Mouse (Mus musculus): ENCODE measurements around the gene Iqsec3.

The Iqsec3 gene

GRCm38 (mm10) chr6:121473093-121473821, at the start of gene Iqsec3:
Gene Iqsec3 (minus strand): TSS chr6:121473678.
- peak; percentile 68 for ATAC-seq (ENCODE audit: insufficient number of reproducible peaks, low FRiP score, low TSS enrichment)

- ATAC-seq (ENCODE audit: insufficient number of reproducible peaks, low FRiP score, low TSS enrichment): no peak
Observed at GRCm38 (mm10) chr6:121522106-121522705, 48.7 kb upstream of the Iqsec3 start.

GRCm38 (mm10) chr6:121521030-121521429, 47.6 kb upstream of the Iqsec3 start:
- ATAC-seq (ENCODE audit: insufficient number of reproducible peaks, low FRiP score, low TSS enrichment): no peak

- no peak for ATAC-seq (ENCODE audit: insufficient number of reproducible peaks, low FRiP score, low TSS enrichment)
Observed at GRCm38 (mm10) chr6:121519896-121520295, 46.4 kb upstream of the Iqsec3 start.

DNA sequence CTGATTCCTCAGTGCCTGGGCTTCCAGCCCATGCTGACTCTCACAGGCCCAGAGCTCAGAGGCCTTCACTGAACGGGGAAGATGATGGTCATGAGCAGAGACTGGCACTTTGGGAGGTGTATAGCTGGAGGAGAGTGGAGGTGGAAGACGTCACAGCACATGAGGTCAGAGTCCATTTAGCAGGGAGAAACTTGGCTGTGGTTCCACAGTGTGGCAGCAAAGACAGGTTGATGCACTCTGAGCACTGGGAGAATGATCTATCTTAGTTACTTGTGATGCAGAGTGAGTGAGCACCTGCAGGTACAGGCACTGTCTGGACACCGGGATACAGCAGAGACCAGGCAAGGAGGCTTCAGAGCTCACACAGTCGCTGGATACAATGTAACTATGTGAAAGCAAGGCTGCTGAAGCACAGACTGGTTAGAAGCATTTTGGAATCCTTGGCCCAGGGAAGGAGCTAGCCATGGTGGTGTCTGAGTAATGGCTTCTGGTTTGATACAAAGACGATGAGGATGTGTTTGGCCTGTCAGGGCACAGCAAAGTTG, 45.9 kb upstream of the Iqsec3 start:
- ATAC-seq (ENCODE audit: insufficient number of reproducible peaks, low FRiP score, low TSS enrichment): no peak

DNA sequence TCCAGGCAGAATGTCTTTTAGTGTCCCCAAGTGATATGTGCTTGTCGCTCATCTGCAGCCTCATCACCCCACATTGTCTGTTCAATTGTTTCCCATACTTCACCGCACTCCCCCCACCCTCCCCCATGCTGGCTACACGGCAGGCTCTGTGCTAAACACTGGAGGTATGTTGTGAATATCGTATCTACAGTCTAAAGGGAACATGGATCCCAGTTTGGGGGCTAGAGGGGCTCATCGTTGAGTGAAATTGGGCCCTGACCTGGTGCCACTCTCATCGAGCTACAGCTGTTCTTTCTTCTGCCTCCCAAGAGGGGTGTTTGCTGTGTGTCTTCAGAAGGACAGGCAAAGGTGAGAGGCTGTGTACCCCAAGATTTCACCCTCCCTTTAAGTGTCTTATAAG, 44.2 kb upstream of the Iqsec3 start:
- no peak for ATAC-seq (ENCODE audit: insufficient number of reproducible peaks, low FRiP score, low TSS enrichment)

GRCm38 (mm10) chr6:121510381-121510780, 36.9 kb upstream of the Iqsec3 start:
- ATAC-seq (ENCODE audit: insufficient number of reproducible peaks, low FRiP score, low TSS enrichment): no peak

- no peak for ATAC-seq (ENCODE audit: insufficient number of reproducible peaks, low FRiP score, low TSS enrichment)
Observed at GRCm38 (mm10) chr6:121509871-121510270, 36.4 kb upstream of the Iqsec3 start.

DNA sequence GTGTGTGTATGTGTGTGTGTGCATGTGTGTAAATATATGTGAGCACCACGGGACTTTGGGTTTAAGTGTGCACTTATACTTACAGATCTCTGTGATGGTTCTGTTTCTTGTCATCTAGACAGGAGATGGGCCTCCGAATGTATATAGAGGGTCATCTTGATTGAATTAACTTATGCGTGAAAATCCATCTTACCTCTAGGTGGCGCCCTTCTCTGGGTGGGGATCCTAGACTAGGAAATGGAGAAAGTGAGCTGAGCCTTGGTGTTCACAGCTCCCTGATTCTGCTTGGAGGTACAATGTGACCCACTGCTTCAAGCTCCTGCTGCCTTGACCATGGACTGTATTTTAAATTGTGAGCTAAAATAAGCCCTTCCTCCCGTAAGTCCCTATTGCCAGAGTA, 34.8 kb upstream of the Iqsec3 start:
- ATAC-seq (ENCODE audit: insufficient number of reproducible peaks, low FRiP score, low TSS enrichment): no peak

GRCm38 (mm10) chr6:121501044-121501638, 27.7 kb upstream of the Iqsec3 start:
- no peak for ATAC-seq (ENCODE audit: insufficient number of reproducible peaks, low FRiP score, low TSS enrichment)

DNA sequence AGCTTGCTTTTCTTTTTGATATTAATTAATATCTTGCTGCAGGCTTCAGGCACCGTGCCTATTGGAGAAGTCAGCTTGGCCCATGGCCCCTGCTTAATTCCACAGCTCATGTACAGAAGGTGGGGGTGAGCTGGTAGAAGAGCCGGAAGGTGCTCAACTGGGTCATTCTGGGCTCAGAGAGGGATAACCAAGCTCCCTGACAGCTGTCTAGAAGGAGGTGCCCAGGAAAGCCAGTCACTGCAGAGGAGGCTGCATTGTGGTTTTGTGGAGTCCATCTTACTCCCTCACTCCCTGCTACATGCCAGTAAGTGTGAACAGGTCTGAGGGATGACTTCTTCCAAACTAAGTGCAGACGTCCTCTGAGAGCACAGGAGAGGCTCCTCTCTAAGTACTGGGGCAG, 26.4 kb upstream of the Iqsec3 start:
- no peak for ATAC-seq (ENCODE audit: insufficient number of reproducible peaks, low FRiP score, low TSS enrichment)

DNA sequence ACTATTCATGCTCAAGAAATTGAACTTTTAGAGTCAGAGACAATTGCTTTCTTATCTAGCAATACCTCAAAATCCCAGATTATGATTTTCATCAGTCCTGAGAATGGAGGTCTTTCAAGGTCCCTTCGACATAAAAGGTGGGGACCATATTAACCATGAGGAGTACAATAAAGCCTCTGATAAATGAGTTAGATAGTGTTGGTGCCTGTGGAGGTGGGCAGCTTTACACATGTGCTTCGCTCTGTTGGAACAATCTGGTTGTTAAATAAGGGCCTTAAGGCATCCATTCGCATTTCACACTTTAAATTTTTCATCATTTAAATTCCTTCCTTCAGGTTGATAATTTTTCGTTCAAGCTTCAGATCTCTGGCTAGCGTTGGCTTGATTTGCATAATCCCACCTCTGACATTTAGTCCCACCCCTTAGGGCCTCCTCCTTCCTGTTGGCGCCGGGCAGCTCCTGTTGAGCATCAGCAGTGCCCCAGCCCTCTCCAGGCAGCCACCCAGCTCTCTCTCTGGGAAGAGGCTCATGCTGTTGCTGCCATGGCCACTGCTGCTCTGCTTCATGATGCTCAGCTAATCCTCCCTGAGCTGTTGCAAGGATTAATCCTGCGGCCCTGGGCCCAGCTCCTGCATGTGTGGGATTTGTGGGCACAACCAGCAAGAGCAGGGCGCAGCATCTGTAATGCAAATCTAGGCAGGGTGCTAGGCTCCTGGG, 25.5 kb upstream of the Iqsec3 start:
- ATAC-seq (ENCODE audit: insufficient number of reproducible peaks, low FRiP score, low TSS enrichment): no peak

GRCm38 (mm10) chr6:121495606-121496005, 22.1 kb upstream of the Iqsec3 start:
- ATAC-seq (ENCODE audit: insufficient number of reproducible peaks, low FRiP score, low TSS enrichment): no peak

- ATAC-seq (ENCODE audit: insufficient number of reproducible peaks, low FRiP score, low TSS enrichment): no peak
Observed at GRCm38 (mm10) chr6:121495026-121495425, 21.5 kb upstream of the Iqsec3 start.

DNA sequence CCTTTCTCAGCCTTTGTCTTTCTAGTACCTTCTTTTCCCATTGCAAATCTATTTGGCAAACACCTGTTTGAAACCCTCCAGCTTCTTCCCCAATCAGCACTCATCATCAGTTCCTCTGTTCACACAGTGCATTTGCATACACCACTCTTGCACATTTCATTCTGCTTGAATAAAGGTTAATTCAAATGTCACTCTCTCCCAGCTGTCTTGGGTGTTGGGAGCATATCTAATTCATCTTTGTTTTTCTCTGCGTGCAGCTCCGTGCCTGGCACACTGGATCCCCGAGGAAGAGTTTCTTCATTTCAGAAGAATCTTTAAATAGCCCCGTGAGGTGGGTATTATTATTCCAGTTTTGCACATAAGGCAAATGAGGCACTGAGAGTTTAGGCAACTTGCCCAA, 20.8 kb upstream of the Iqsec3 start:
- ATAC-seq (ENCODE audit: insufficient number of reproducible peaks, low FRiP score, low TSS enrichment): no peak

DNA sequence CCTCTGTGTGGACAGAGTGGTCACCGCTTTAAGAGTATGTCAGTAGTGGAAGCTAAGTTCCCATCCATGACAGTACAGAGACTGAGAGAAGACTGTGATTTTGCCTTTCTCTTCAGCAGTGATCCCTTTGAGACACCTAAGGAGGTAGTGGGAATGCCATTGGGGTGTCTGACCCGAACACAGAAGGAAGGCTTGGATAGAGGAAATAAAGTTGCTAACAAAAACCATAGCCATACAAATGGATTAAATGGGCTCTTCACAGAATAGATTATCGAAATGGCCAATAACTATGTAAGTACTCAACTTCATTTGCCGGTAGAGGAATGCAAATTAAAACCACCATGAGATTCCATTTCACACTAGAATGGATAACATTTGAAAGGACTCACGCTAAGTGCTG, 17.9 kb upstream of the Iqsec3 start:
- ATAC-seq (ENCODE audit: insufficient number of reproducible peaks, low FRiP score, low TSS enrichment): no peak

GRCm38 (mm10) chr6:121472273-121472672, 1.2 kb downstream of the Iqsec3 start:
- no peak for ATAC-seq (ENCODE audit: insufficient number of reproducible peaks, low FRiP score, low TSS enrichment)

DNA sequence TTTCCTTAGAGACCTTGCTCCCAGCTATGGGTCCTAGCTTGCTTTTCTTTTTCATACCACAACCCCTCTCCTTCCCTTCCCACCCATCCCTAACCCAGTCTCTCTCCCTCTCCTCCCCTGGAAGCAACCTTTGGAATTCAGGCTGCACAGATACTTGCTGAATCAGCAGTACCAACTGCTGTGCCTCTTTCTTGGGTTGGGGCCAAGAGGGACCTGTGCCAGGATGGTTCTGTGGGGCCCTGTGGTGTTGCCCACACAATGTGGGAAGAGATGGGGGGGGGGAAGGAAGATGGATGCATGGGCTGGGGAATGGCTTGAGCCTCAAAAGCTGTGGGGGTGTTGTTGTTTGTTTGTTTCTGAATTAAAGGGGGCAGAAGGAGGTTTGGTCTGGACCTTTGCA, 5.2 kb downstream of the Iqsec3 start:
- no peak for ATAC-seq (ENCODE audit: insufficient number of reproducible peaks, low FRiP score, low TSS enrichment)

GRCm38 (mm10) chr6:121462628-121463340, 10.7 kb downstream of the Iqsec3 start:
- no peak for ATAC-seq (ENCODE audit: insufficient number of reproducible peaks, low FRiP score, low TSS enrichment)

- ATAC-seq (ENCODE audit: insufficient number of reproducible peaks, low FRiP score, low TSS enrichment): no peak
Observed at GRCm38 (mm10) chr6:121457381-121457780, 16.1 kb downstream of the Iqsec3 start.
